Mouse (Mus musculus) neural tube, embryonic 12.5 days (tissue): ENCODE data around the gene Serpinb9. TPM values are rescaled to one million over a fixed set of nuclear protein-coding genes. Genes with fewer than 3 reads are reported as not detected.
"Not testable (repeated sequence)": the region's sequence is repeated elsewhere in the genome, so short reads cannot be mapped to it uniquely, and the experiment has no call there.

Source experiments
- ATAC-seq: fragments of 200-750 bp; cut with Nextera tagmentation; 2 replicates; pipeline ENCODE4 v1.8.0; 2017; ENCODE audit warnings: low read depth, mild to moderate bottlenecking, moderate TSS enrichment, moderate library complexity; ENCODE audit not compliant: low FRiP score
- H3K27ac ChIP-seq: fragments of 300-500 bp; sonication (generic); 2 replicates; pipeline ENCODE4 v1.5.1; 2016
- H3K27me3 ChIP-seq: fragments of 300-500 bp; sonication (generic); replicated peaks from 2 replicates; pipeline ENCODE4 v1.6.1; 2016; ENCODE audit warnings: mild to moderate bottlenecking
- H3K36me3 ChIP-seq: fragments of 300-500 bp; sonication (generic); 2 replicates; pipeline ENCODE4 v1.6.1; 2016; ENCODE audit warnings: mild to moderate bottlenecking
- H3K4me1 ChIP-seq: fragments of 300-500 bp; sonication (generic); 2 replicates; pipeline ENCODE4 v1.6.1; 2016
- H3K4me2 ChIP-seq: fragments of 300-500 bp; sonication (generic); replicated peaks from 2 replicates; pipeline ENCODE4 v1.6.1; 2016; ENCODE audit warnings: mild to moderate bottlenecking
- H3K4me3 ChIP-seq: fragments of 300-500 bp; sonication (generic); 2 replicates; pipeline ENCODE4 v1.5.1; 2016
- H3K9ac ChIP-seq: fragments of 300-500 bp; sonication (generic); 2 replicates; pipeline ENCODE4 v1.6.1; 2016; ENCODE audit warnings: mild to moderate bottlenecking
- H3K9me3 ChIP-seq: fragments of 300-500 bp; sonication (generic); 2 replicates; pipeline ENCODE4 v1.6.1; 2016; ENCODE audit warnings: mild to moderate bottlenecking
- WGBS: fragments of 180-500 bp; shearing (Covaris S2); methylation state at CpG from one replicate; pipeline ENCODE4 v1.1.7; 2016; 5-methylcytosine and 5-hydroxymethylcytosine counted together
- polyA plus RNA-seq: library from polyadenylated mRNA; unstranded; fragments of >200 nt; fragmentation: Nextera tagmentation; extraction: Ambion mirVana; gene quantifications from 2 replicates; pipeline ENCODE4 v1.2.1, GENCODE M21; 2016

Gene Serpinb9
- polyA plus RNA-seq, 1 experiment from 2014 or later: 1.0 TPM

DNA sequence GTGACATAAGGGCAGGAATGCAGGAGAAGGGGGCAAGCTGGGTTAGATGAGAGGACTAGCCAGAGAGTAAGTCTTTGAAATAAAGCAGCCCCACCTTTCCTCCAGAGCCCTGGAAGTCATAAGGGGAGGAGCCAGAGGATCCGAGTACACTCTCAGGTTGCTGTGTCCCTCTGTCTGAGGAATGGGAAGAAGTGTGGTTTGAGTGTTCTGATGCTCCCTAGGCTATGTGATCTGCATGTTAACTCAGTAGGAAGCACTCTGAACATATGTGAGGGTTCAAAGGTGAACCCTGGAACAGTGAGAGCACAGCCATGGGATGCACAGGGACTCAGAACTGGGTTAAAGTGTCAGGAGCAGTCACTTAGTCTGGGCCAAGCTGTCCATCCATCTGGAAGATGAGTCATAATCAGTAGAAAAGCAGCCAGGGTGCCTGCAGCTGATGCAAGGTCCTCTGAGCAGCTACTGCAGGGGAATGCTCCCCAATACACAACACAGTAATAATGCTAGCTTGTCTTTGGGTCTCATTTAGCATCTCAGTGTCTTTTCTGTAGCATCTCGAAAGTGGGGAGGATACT is 2.5 kb downstream of the Serpinb9 start:
- ATAC-seq: no peak
- Histone ChIP-seq H3K36me3 (no peaks in the 10 kb centered on the region), H3K4me1 (0 out of 2 replicates have a peak, but pooled peaks cover 5% of the 10 kb centered on the region), H3K9ac (no peak overlapping the region), H3K27ac (no peak overlapping the region), H3K27me3 (no peaks in the 10 kb centered on the region), H3K4me3 (no peak overlapping the region), H3K9me3 (no peaks in the 10 kb centered on the region), H3K4me2 (no peak overlapping the region)
- WGBS: 61% methylated on average over 2 of the region's 2 CpGs

DNA sequence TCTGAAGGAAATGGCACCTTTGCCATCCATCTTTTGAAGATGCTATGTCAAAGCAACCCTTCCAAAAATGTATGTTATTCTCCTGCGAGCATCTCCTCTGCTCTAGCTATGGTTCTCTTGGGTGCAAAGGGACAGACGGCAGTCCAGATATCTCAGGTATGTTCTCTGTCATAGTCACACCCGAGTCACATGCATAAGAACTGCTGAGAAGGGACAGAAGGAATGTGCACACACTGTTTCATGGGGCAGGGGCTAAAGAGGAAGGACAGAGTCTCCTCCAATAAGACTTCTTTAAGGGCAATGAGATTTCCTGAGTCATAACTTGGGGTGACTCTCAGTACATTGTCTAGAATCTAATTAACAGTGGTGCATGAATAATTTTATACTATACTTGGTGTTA is 3.5 kb downstream of the Serpinb9 start:
- no peak overlapping the region for H3K4me3 ChIP-seq
- H3K27ac ChIP-seq: no peak overlapping the region
- H3K9me3 ChIP-seq: no peaks in the 10 kb centered on the region
- H3K36me3 ChIP-seq: no peaks in the 10 kb centered on the region
- no peak overlapping the region for H3K4me2 ChIP-seq
- WGBS: 90% methylated on average over 3 of the region's 3 CpGs
- no peaks in the 10 kb centered on the region for H3K27me3 ChIP-seq
- no peak for ATAC-seq
- H3K9ac ChIP-seq: no peak overlapping the region
- 0 out of 2 replicates have a peak, but pooled peaks cover 5% of the 10 kb centered on the region for H3K4me1 ChIP-seq

DNA sequence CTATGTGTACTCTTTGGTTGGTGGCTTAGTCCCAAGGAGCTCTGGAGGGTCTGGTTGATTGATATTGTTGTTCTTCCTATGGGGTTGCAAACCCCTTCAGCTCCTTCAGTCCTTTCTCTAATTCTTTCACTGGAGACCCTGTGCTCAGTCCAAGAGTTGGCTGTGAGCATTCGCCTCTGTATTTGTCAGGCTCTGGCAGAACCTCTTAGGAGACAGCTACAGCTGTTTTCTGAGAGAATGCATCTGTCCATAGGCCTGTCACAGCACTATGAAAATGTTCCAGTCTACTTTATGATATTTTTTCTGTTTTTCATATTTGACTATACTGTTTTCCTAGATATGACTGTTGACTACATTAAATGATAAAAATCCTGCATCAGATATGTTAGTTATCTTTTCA is 9.3 kb downstream of the Serpinb9 start:
- no peak for ATAC-seq
- no peaks in the 10 kb centered on the region for H3K9me3 ChIP-seq
- no peak overlapping the region for H3K4me3 ChIP-seq
- no peak overlapping the region for H3K9ac ChIP-seq
- no peak overlapping the region for H3K4me2 ChIP-seq
- H3K4me1 ChIP-seq: no peaks in the 10 kb centered on the region
- H3K27me3 ChIP-seq: no peaks in the 10 kb centered on the region
- H3K36me3 ChIP-seq: no peaks in the 10 kb centered on the region
- no peak overlapping the region for H3K27ac ChIP-seq
- WGBS: 80% methylated on average over 1 of the region's 1 CpGs

DNA sequence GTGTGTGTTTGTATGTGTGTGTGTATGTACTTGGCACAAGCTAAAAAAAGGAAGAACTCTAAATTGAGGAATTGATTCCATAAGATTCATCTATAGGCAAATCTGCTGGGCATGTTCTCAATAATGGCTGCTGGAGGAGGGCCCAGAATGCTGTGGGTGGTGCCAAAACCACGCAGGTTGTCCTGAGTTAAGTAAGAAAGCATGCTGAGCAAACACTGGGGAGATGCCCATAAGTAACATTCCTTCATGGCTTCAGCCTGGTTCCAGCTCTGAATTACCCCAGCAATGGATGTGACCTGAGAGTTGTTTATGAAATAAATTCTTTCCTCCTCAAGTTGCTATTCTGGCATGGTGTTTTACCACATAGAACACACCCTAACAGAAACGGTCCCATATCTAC is 10.2 kb downstream of the Serpinb9 start:
- H3K36me3 ChIP-seq: no peaks in the 10 kb centered on the region
- no peak overlapping the region for H3K27ac ChIP-seq
- H3K4me3 ChIP-seq: no peak overlapping the region
- no peaks in the 10 kb centered on the region for H3K9me3 ChIP-seq
- ATAC-seq: no peak
- 70% methylated on average over 2 of the region's 2 CpGs for WGBS
- no peak overlapping the region for H3K4me2 ChIP-seq
- no peak overlapping the region for H3K9ac ChIP-seq
- H3K4me1 ChIP-seq: no peaks in the 10 kb centered on the region
- H3K27me3 ChIP-seq: no peaks in the 10 kb centered on the region

DNA sequence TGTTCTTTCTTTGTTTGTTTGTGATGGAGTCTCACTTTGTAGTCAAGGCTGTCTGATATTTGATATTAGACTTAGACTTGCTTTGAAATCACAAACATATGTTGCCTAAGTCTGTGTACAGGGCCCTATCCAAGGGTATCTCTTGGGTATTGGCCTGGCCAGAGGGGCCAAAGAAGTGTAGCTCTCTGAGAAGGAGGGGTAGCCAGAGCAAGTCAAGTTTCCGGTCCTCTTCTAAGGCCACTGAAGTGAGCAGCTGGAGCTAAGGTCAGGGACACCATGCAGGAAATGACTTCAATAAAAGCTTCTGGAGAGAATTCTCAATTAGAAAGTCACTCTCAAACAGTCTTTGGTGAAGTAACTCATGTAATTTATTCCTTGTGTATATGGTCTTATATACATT is 19.3 kb downstream of the Serpinb9 start:
- no peak overlapping the region for H3K4me2 ChIP-seq
- ATAC-seq: no peak
- H3K36me3 ChIP-seq: no peaks in the 10 kb centered on the region
- no peak overlapping the region for H3K9ac ChIP-seq
- H3K4me1 ChIP-seq: no peaks in the 10 kb centered on the region
- H3K27ac ChIP-seq: no peak overlapping the region
- H3K27me3 ChIP-seq: no peaks in the 10 kb centered on the region
- WGBS: 86% methylated on average over 1 of the region's 1 CpGs
- no peak overlapping the region for H3K4me3 ChIP-seq
- H3K9me3 ChIP-seq: no peaks in the 10 kb centered on the region

DNA sequence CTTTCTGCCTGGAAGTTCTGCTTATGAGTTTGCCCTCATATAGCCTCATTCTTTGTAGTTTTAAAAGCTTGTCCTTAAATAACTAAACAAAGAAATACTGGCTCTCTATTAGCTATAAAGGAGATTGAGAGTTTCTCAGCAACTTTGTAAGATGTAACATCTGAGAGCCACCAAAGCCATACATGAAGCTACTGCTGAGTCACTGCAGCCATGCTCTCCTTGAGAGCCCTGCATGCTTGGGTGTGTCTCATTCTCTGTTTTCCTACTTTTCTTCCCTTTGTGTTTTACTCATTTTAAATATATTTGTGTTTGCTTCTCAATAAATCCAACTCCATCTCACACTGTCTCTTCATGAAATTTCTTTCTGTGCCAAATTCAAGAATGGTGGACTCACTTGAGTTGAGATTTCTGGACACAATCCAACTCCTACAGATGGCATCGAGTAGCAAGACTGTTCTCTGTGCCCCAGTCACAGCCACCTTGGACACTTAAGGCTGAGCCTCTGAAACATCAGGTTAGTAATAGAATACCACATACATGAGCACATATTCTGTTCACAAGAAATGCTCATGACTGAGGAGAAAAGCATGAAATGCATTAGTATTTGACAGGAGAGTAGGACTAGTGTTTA is 23.5 kb downstream of the Serpinb9 start:
- Histone ChIP-seq H3K27ac (no peak overlapping the region), H3K4me2 (no peak overlapping the region), H3K36me3 (no peaks in the 10 kb centered on the region), H3K4me3 (no peak overlapping the region), H3K4me1 (no peaks in the 10 kb centered on the region), H3K9ac (no peak overlapping the region), H3K9me3 (no peaks in the 10 kb centered on the region), H3K27me3 (no peaks in the 10 kb centered on the region)
- 75% methylated on average over 1 of the region's 1 CpGs for WGBS
- ATAC-seq: no peak

DNA sequence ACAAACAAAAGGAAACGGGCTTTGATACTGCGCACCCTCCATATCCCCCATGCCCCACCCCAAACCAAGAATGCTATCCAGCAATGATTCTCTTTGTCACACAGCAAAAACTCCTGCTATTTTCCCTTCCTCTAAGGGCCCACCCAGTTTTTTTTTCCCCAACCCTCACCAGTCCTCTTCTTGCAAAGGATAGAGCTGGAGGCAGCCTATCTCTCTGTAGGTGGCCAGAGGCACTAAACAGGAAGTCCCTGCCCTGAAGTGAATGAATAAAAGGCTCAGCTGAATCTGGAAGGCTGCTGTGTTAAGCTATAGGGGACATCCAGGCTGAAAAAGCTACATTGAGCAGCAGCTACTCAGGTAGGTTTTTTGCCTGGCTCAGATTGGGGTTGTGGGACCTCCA is 24.2 kb downstream of the Serpinb9 start, which contains the start of gene Serpinb9b:
Serpinb9b (plus strand) TSS at position 173 of the 400 bp plus-strand sequence.
- Histone ChIP-seq H3K27me3 (no peaks in the 10 kb centered on the region), H3K36me3 (no peaks in the 10 kb centered on the region), H3K4me2 (no peak within 1 kb of the TSS), H3K27ac (no peak within 1 kb of the TSS), H3K4me3 (no peak within 1 kb of the TSS), H3K9me3 (no peaks in the 10 kb centered on the region), H3K4me1 (no peaks in the 10 kb centered on the region), H3K9ac (no peak within 1 kb of the TSS)
- WGBS: 73% methylated on average over 2 of the region's 2 CpGs
- ATAC-seq: no peak

DNA sequence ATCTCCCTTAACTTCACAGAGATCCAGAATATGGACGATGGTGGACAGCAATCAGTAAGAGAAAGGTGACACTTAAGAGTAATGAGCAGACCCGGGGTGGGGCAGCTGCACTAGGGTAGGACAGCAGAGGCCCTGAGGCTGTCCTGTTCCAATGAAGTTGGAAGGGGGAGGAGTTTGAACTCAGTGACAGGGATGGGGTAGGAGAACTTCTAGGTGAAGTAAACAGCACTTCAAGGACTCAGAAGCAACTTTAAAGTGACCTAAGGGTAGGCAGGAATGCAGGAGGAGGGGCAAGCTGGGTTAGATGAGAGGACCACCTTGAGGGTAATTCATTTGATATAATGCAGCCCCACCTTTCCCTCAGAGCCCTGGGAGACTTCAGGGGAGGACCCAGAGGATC is 25.1 kb downstream of the Serpinb9 start:
- Histone ChIP-seq H3K9ac (no peak overlapping the region), H3K4me2 (no peak overlapping the region), H3K4me1 (no peaks in the 10 kb centered on the region), H3K36me3 (no peaks in the 10 kb centered on the region), H3K9me3 (no peaks in the 10 kb centered on the region), H3K4me3 (no peak overlapping the region), H3K27ac (no peak overlapping the region), H3K27me3 (no peaks in the 10 kb centered on the region)
- 60% methylated on average over 2 of the region's 2 CpGs for WGBS
- no peak for ATAC-seq

DNA sequence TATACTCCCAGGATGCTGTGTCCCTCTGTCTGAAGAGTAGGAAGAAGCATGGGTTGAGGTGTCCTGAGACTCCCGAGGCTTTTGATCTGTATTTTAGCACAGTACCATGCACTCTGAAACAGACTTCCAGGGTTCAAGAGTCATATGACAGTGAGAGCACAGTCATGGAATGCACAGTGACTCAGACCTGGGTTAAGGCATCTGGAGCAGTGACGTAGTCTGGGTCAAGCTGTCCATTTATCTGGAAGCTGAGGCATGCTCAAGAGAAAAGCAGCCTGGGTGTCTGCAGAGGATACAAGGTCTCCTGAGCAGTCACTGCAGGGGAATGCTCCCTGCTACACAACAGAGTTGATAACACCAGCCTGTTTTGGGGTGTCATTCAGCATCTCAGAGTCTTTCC is 25.5 kb downstream of the Serpinb9 start:
- no peak for ATAC-seq
- no peaks in the 10 kb centered on the region for H3K4me1 ChIP-seq
- no peak overlapping the region for H3K4me2 ChIP-seq
- no peaks in the 10 kb centered on the region for H3K9me3 ChIP-seq
- no peak overlapping the region for H3K4me3 ChIP-seq
- H3K36me3 ChIP-seq: no peaks in the 10 kb centered on the region
- WGBS: 81% methylated on average over 2 of the region's 2 CpGs
- H3K9ac ChIP-seq: no peak overlapping the region
- no peak overlapping the region for H3K27ac ChIP-seq
- H3K27me3 ChIP-seq: no peaks in the 10 kb centered on the region

DNA sequence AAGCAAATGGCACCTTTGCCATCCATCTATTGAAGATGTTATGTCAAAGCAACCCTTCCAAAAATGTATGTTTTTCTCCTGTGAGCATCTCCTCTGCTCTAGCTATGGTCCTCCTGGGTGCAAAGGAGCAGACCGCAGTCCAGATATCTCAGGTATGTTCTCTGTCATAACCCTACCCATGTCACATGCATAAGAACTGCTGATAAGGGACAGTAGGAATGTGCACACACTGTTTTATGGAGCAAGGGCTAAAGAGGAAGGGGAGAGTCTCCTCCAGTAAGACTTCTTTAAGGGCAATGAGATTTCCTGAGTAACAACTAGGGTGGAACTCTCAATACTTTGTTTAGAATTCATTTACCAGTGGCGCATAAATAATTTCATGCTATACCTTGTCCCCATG is 26.4 kb downstream of the Serpinb9 start:
- not testable (repeated sequence) for H3K27me3 ChIP-seq, H3K36me3 ChIP-seq, H3K4me2 ChIP-seq, H3K27ac ChIP-seq, H3K9ac ChIP-seq, H3K4me1 ChIP-seq, ATAC-seq, H3K9me3 ChIP-seq, H3K4me3 ChIP-seq
- WGBS: 96% methylated on average over 2 of the region's 2 CpGs

DNA sequence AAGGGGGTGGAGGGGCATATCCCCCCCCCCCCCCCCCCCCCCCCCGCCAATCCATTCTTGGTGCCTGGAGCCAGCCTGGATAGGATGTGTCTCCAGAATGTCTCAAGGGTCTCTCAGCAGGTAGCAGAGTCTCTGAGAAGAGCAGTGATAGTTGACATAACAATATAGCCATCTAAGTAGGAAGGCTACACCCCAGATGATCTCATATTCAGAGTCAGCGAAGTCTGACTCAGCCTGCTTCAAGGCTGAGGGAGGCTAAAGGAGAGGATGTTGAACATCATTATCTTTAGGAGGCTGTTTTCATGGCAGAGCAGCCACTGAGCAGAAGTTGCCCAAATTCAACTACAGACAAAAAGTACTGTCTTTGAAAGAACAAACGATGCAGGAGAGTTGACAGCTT is 27.2 kb downstream of the Serpinb9 start:
- WGBS: 86% methylated on average over 2 of the region's 3 CpGs
- Histone ChIP-seq H3K4me3 (no peak overlapping the region), H3K4me2 (no peak overlapping the region), H3K27ac (no peak overlapping the region), H3K9me3 (no peaks in the 10 kb centered on the region), H3K27me3 (no peaks in the 10 kb centered on the region), H3K4me1 (no peaks in the 10 kb centered on the region), H3K9ac (no peak overlapping the region), H3K36me3 (no peaks in the 10 kb centered on the region)
- no peak for ATAC-seq

DNA sequence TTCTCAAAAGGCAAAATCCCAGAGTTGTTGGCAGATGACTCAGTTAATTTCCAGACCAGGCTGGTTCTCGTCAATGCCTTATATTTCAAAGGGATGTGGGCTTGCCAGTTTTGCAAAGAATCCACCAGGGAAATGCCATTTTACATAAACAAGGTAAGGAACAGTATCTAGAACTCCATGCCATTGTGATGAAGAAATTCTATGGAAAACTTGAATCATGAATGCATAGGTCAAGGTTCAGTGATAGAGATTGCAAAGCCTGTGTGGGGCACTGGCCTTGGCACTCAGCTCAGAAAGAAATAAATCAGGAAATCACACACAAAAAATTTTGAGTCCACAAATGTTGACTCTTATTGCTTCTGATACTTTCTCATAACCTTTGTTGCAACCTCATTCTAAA is 32.5 kb downstream of the Serpinb9 start:
- no peak overlapping the region for H3K4me3 ChIP-seq
- H3K4me1 ChIP-seq: no peaks in the 10 kb centered on the region
- no peaks in the 10 kb centered on the region for H3K9me3 ChIP-seq
- H3K9ac ChIP-seq: no peak overlapping the region
- no peak overlapping the region for H3K4me2 ChIP-seq
- no peaks in the 10 kb centered on the region for H3K27me3 ChIP-seq
- ATAC-seq: no peak
- H3K36me3 ChIP-seq: no peaks in the 10 kb centered on the region
- WGBS: 83% methylated on average over 1 of the region's 1 CpGs
- H3K27ac ChIP-seq: no peak overlapping the region

DNA sequence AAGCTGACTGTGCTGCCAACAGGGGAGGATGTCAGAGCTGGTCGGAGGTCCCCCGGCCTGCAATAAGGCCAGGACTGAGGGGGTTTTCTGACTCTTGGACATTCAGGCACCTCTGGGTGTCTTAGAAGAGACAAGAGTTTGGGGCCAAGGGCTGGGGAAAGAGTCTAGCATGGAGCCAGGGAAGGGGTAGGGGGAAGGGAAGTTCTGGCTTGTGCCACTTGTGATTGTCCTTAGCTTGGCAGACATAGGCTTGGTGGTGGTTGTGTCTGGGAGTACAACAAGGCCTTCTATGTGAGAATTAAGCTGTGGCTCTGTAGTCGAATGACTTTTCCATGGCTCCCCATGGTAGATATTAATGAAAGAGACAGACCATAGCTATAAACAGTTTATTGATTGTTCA is 40.5 kb downstream of the Serpinb9 start:
- ATAC-seq: no peak
- Histone ChIP-seq H3K36me3 (no peaks in the 10 kb centered on the region), H3K4me3 (no peak overlapping the region), H3K27me3 (no peaks in the 10 kb centered on the region), H3K9ac (no peak overlapping the region), H3K27ac (no peak overlapping the region), H3K9me3 (no peaks in the 10 kb centered on the region), H3K4me2 (no peak overlapping the region), H3K4me1 (no peaks in the 10 kb centered on the region)
- WGBS: 88% methylated on average over 3 of the region's 3 CpGs
